Mouse (Mus musculus) G1E (cell line): ENCODE measurements around the gene Ctc1. TPM values are rescaled to one million over a fixed set of nuclear protein-coding genes. Genes with fewer than 3 reads are reported as not detected.

Experiments used
- ATAC-seq: 2 replicates; pipeline ENCODE4 v1.8.0; 2016; ENCODE audit warnings: mild to moderate bottlenecking; ENCODE audit not compliant: insufficient number of reproducible peaks, poor library complexity, low FRiP score, severe bottlenecking; ENCODE audit errors: extremely low read depth
- DNase-seq: peaks from one replicate; pipeline ENCODE4 v3.0.0; 2012; ENCODE audit warnings: low spot score
- H3K27me3 ChIP-seq: 2 replicates; pipeline ENCODE4 v1.6.1; 2012; ENCODE audit warnings: mild to moderate bottlenecking, low read length, inconsistent platforms; ENCODE audit not compliant: insufficient read depth
- H3K36me3 ChIP-seq: replicated peaks from 2 replicates; pipeline ENCODE3; 2012; ENCODE audit warnings: mild to moderate bottlenecking, inconsistent platforms
- H3K4me1 ChIP-seq: 2 replicates; pipeline ENCODE4 v1.6.1; 2012; ENCODE audit warnings: low read depth, low read length, inconsistent platforms, mixed read lengths; ENCODE audit not compliant: insufficient read depth
- H3K4me3 ChIP-seq: 2 replicates; pipeline ENCODE4 v1.5.1; 2012; ENCODE audit warnings: low read depth, mild to moderate bottlenecking, inconsistent platforms, low read length, moderate library complexity, mixed read lengths
- H3K9me3 ChIP-seq: replicated peaks from 2 replicates; pipeline ENCODE4 v1.6.1; 2012; ENCODE audit warnings: inconsistent platforms
- CTCF ChIP-seq: IDR thresholded peaks from 2 replicates; pipeline ENCODE4 v1.5.1; 2012; ENCODE audit warnings: low read depth, low read length, inconsistent platforms, mixed read lengths
- GATA1 ChIP-seq: IDR thresholded peaks from 2 replicates; pipeline ENCODE4 v1.6.1; 2012; ENCODE audit warnings: borderline replicate concordance, low read length, inconsistent platforms, mixed read lengths
- GATA2 ChIP-seq: IDR thresholded peaks from 2 replicates; pipeline ENCODE4 v1.6.1; 2012; ENCODE audit warnings: low read depth, low read length, inconsistent platforms, borderline replicate concordance
- POLR2AphosphoS5 ChIP-seq: IDR thresholded peaks from 2 replicates; pipeline ENCODE4 v1.6.1; 2012; ENCODE audit warnings: low read depth, low read length, inconsistent platforms; ENCODE audit not compliant: insufficient replicate concordance
- TAL1 ChIP-seq: conservative IDR thresholded peaks from 2 replicates; pipeline ENCODE4 v1.6.1; 2012; ENCODE audit warnings: low read depth, low read length, inconsistent platforms, mixed read lengths
- polyA plus RNA-seq: library from polyadenylated mRNA; stranded (reverse); fragments of >175 nt; gene quantifications from 2 replicates; pipeline ENCODE4 v1.2.3, GENCODE M21; 2012
- total RNA-seq, 2 experiments: library from RNA; stranded (forward) in 1 of 2; stranded (reverse) in 1 of 2; fragments of 200-1000 nt in 1 of 2; fragments of >200 nt in 1 of 2; fragmentation: Nextera tagmentation in 1 of 2; gene quantifications; 2 replicates each; pipeline ENCODE4 v1.2.3; 2014 to 2017

Gene Ctc1
- total and polyA plus RNA-seq, 3 experiments: 19.9 to 104 (median 96.5) TPM

DNA sequence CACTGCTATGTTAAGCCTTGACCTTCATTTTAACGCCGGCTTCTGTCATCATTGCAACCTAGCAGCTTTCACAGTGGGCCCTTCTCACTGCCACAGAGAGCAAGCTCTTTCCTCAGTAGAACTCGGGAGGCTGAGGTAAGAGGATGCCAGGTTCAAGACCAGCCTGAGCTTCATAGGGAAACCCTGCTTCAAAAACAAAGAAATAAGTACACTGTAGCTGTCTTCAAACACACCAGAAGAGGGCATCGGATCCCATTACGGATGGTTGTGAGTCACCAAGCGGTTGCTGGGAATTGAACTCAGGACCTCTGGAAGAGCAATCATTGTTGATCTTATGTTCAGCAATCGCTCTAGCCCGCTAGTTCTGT lies 65.1 kb downstream of the Ctc1 start:
- no peaks in the 10 kb centered on the region for H3K9me3 ChIP-seq
- ATAC-seq (no peak), DNase-seq (no peak)
- no peak overlapping the region for H3K4me3 ChIP-seq
- peaks cover 28% of the 10 kb centered on the region for H3K4me1 ChIP-seq
- H3K36me3 ChIP-seq: no peaks in the 10 kb centered on the region
- TF ChIP-seq GATA2: no peak
- no peak for TF ChIP-seq CTCF
- TF ChIP-seq GATA1: no peak
- no peak for TF ChIP-seq POLR2AphosphoS5
- TF ChIP-seq TAL1: no peak
- peaks cover 17% of the 10 kb centered on the region for H3K27me3 ChIP-seq

DNA sequence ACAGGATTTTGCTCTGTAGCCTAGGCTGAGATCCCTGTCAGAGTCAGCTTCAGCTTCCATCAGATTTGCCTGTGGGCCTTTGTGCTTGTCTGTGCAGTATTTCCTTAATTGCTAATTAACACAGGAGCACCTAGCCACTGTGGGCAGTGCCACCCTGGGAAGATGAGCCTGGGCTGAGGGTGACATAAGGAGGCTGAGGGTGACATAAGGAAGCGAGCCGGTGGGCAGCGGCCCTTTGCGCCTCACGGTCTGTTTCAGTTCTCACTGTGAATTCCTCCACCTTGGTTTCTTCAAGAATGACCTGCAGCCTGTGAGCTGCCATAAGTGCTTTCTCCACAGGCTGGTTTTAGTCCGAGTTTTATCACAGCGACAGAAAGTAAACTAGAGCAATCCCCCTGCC lies 65.9 kb downstream of the Ctc1 start:
- no peak for TF ChIP-seq POLR2AphosphoS5
- TF ChIP-seq TAL1: no peak
- no peak for TF ChIP-seq GATA1
- no peak for TF ChIP-seq GATA2
- TF ChIP-seq CTCF: no peak
- peaks cover 28% of the 10 kb centered on the region for H3K4me1 ChIP-seq
- H3K27me3 ChIP-seq: peaks cover 17% of the 10 kb centered on the region
- no peak for ATAC-seq
- H3K4me3 ChIP-seq: no peak overlapping the region
- no peak for DNase-seq
- no peaks in the 10 kb centered on the region for H3K36me3 ChIP-seq
- no peaks in the 10 kb centered on the region for H3K9me3 ChIP-seq

DNA sequence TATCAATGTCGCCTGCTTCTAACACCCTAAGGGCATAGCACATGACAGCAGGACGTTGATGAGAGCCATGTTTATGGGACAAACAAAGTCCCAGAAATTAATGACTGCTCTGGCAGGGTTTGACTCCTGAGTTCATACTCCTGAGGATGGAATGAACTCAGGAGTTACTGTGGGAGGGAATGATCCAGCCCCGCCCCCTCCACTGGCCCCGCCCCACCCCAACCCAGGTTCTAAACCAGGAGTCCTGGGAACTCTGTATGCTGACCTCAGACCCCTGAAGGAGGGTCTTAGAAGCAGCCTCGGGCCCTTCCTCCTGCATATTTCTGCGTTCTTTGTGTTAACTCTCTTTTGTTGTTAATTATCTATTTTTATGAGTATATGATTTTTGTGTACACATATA lies 69.9 kb downstream of the Ctc1 start:
- no peak overlapping the region for H3K4me3 ChIP-seq
- ATAC-seq: no peak
- no peak for TF ChIP-seq CTCF
- no peak for TF ChIP-seq TAL1
- no peak for TF ChIP-seq GATA1
- TF ChIP-seq POLR2AphosphoS5: no peak
- no peak for TF ChIP-seq GATA2
- H3K27me3 ChIP-seq: peaks cover 13% of the 10 kb centered on the region
- H3K9me3 ChIP-seq: no peaks in the 10 kb centered on the region
- H3K4me1 ChIP-seq: peaks cover 41% of the 10 kb centered on the region
- peaks cover 15% of the 10 kb centered on the region for H3K36me3 ChIP-seq
- no peak for DNase-seq

Other genes with a start within 250 kb of the Ctc1 start
- gene Ndel1, start 144.1 kb upstream of the Ctc1 start, total RNA-seq (2014; fragmentation: Nextera tagmentation): 39.4 and 48.7 TPM in 2 replicates
- 52.3 and 64.3 TPM in 2 replicates for gene Ndel1, start 144.1 kb upstream of the Ctc1 start, total RNA-seq (2017)
- 26.2 and 40.3 TPM in 2 replicates for gene Ndel1, start 144.1 kb upstream of the Ctc1 start, polyA plus RNA-seq
- gene Rnf222, start 127.4 kb upstream of the Ctc1 start, total RNA-seq (2014; fragmentation: Nextera tagmentation): not detected in 2 replicates
- gene Rnf222, start 127.4 kb upstream of the Ctc1 start, total RNA-seq (2017): 0.06 and 0.11 TPM in 2 replicates
- not detected in 2 replicates for gene Rnf222, start 127.4 kb upstream of the Ctc1 start, polyA plus RNA-seq
- gene Rpl26, start 114.3 kb upstream of the Ctc1 start, total RNA-seq (2014; fragmentation: Nextera tagmentation): 1,627 and 1,719 TPM in 2 replicates
- gene Rpl26, start 114.3 kb upstream of the Ctc1 start, total RNA-seq (2017): 4,471 and 4,820 TPM in 2 replicates
- 273 and 318 TPM in 2 replicates for gene Rpl26, start 114.3 kb upstream of the Ctc1 start, polyA plus RNA-seq
- gene Odf4, start 88.8 kb upstream of the Ctc1 start, total RNA-seq (2014; fragmentation: Nextera tagmentation): not detected in 2 replicates
- not detected in 2 replicates for gene Odf4, start 88.8 kb upstream of the Ctc1 start, total RNA-seq (2017)
- not detected in 2 replicates for gene Odf4, start 88.8 kb upstream of the Ctc1 start, polyA plus RNA-seq
- not detected in 2 replicates for gene Arhgef15, start 58.4 kb upstream of the Ctc1 start, total RNA-seq (2014; fragmentation: Nextera tagmentation)
- 0.12 and 0.22 TPM in 2 replicates for gene Arhgef15, start 58.4 kb upstream of the Ctc1 start, total RNA-seq (2017)
- gene Arhgef15, start 58.4 kb upstream of the Ctc1 start, polyA plus RNA-seq: not detected in 2 replicates
- gene Slc25a35, start 47.8 kb upstream of the Ctc1 start, total RNA-seq (2014; fragmentation: Nextera tagmentation): 5.2 and 5.8 TPM in 2 replicates
- 0.93 and 1.1 TPM in 2 replicates for gene Slc25a35, start 47.8 kb upstream of the Ctc1 start, total RNA-seq (2017)
- gene Slc25a35, start 47.8 kb upstream of the Ctc1 start, polyA plus RNA-seq: 1.2 and 1.3 TPM in 2 replicates
- 16.1 and 21.8 TPM in 2 replicates for gene Rangrf, start 40.7 kb upstream of the Ctc1 start, total RNA-seq (2014; fragmentation: Nextera tagmentation)
- 16.2 and 18.4 TPM in 2 replicates for gene Rangrf, start 40.7 kb upstream of the Ctc1 start, total RNA-seq (2017)
- 7.8 and 8.1 TPM in 2 replicates for gene Rangrf, start 40.7 kb upstream of the Ctc1 start, polyA plus RNA-seq
- gene Pfas, start 7.5 kb upstream of the Ctc1 start, total RNA-seq (2014; fragmentation: Nextera tagmentation): 83.4 and 107 TPM in 2 replicates
- 34.4 and 36.2 TPM in 2 replicates for gene Pfas, start 7.5 kb upstream of the Ctc1 start, total RNA-seq (2017)
- 41.3 and 62.8 TPM in 2 replicates for gene Pfas, start 7.5 kb upstream of the Ctc1 start, polyA plus RNA-seq
- gene Aurkb, start 29.7 kb downstream of the Ctc1 start, total RNA-seq (2014; fragmentation: Nextera tagmentation): 176 and 241 TPM in 2 replicates
- 117 and 133 TPM in 2 replicates for gene Aurkb, start 29.7 kb downstream of the Ctc1 start, total RNA-seq (2017)
- gene Aurkb, start 29.7 kb downstream of the Ctc1 start, polyA plus RNA-seq: 296 TPM in 2 replicates
- 5.3 and 6.4 TPM in 2 replicates for gene Borcs6, start 43.8 kb downstream of the Ctc1 start, total RNA-seq (2014; fragmentation: Nextera tagmentation)
- 6.1 and 8.2 TPM in 2 replicates for gene Borcs6, start 43.8 kb downstream of the Ctc1 start, total RNA-seq (2017)
- gene Borcs6, start 43.8 kb downstream of the Ctc1 start, polyA plus RNA-seq: 25.9 and 37.4 TPM in 2 replicates
- gene Tmem107, start 54.9 kb downstream of the Ctc1 start, total RNA-seq (2014; fragmentation: Nextera tagmentation): 28.3 and 38.2 TPM in 2 replicates
- 17.2 and 34.2 TPM in 2 replicates for gene Tmem107, start 54.9 kb downstream of the Ctc1 start, total RNA-seq (2017)
- gene Tmem107, start 54.9 kb downstream of the Ctc1 start, polyA plus RNA-seq: 70.8 and 77.9 TPM in 2 replicates
- gene Vamp2, start 72.6 kb downstream of the Ctc1 start, total RNA-seq (2014; fragmentation: Nextera tagmentation): 98.4 and 104 TPM in 2 replicates
- gene Vamp2, start 72.6 kb downstream of the Ctc1 start, total RNA-seq (2017): 4.4 and 5.8 TPM in 2 replicates
- gene Vamp2, start 72.6 kb downstream of the Ctc1 start, polyA plus RNA-seq: 31.8 and 32.8 TPM in 2 replicates
- gene Per1, start 79.3 kb downstream of the Ctc1 start, total RNA-seq (2014; fragmentation: Nextera tagmentation): 55.2 and 55.5 TPM in 2 replicates
- 8.9 TPM in 2 replicates for gene Per1, start 79.3 kb downstream of the Ctc1 start, total RNA-seq (2017)
- gene Per1, start 79.3 kb downstream of the Ctc1 start, polyA plus RNA-seq: 40.6 TPM in 2 replicates
- gene Hes7, start 104.5 kb downstream of the Ctc1 start, total RNA-seq (2014; fragmentation: Nextera tagmentation): 0.53 TPM in 1 of 2 replicates, not detected in the other
- 0.22 TPM in 1 of 2 replicates, not detected in the other for gene Hes7, start 104.5 kb downstream of the Ctc1 start, total RNA-seq (2017)
- gene Hes7, start 104.5 kb downstream of the Ctc1 start, polyA plus RNA-seq: 1.2 and 2.0 TPM in 2 replicates
- 1.4 TPM in 2 replicates for gene 9130213A22Rik, start 106.7 kb downstream of the Ctc1 start, total RNA-seq (2014; fragmentation: Nextera tagmentation)
- gene 9130213A22Rik, start 106.7 kb downstream of the Ctc1 start, total RNA-seq (2017): 0.17 and 0.82 TPM in 2 replicates
- gene 9130213A22Rik, start 106.7 kb downstream of the Ctc1 start, polyA plus RNA-seq: 0.10 and 0.25 TPM in 2 replicates
- gene Aloxe3, start 110.0 kb downstream of the Ctc1 start, total RNA-seq (2014; fragmentation: Nextera tagmentation): 1.3 TPM in 1 of 2 replicates, not detected in the other
- gene Aloxe3, start 110.0 kb downstream of the Ctc1 start, total RNA-seq (2017): 0.16 TPM in 1 of 2 replicates, not detected in the other
- 0.01 TPM in 1 of 2 replicates, not detected in the other for gene Aloxe3, start 110.0 kb downstream of the Ctc1 start, polyA plus RNA-seq
- not detected in 2 replicates for gene Alox12b, start 141.1 kb downstream of the Ctc1 start, total RNA-seq (2014; fragmentation: Nextera tagmentation)
- gene Alox12b, start 141.1 kb downstream of the Ctc1 start, total RNA-seq (2017): not detected in 2 replicates
- gene Alox12b, start 141.1 kb downstream of the Ctc1 start, polyA plus RNA-seq: not detected in 2 replicates
- not detected in 2 replicates for gene Alox8, start 181.9 kb downstream of the Ctc1 start, total RNA-seq (2014; fragmentation: Nextera tagmentation)
- gene Alox8, start 181.9 kb downstream of the Ctc1 start, total RNA-seq (2017): 0.06 and 0.49 TPM in 2 replicates
- not detected in 2 replicates for gene Alox8, start 181.9 kb downstream of the Ctc1 start, polyA plus RNA-seq
- not detected in 2 replicates for gene Gucy2e, start 221.1 kb downstream of the Ctc1 start, total RNA-seq (2014; fragmentation: Nextera tagmentation)
- 0.05 and 0.06 TPM in 2 replicates for gene Gucy2e, start 221.1 kb downstream of the Ctc1 start, total RNA-seq (2017)
- not detected in 2 replicates for gene Gucy2e, start 221.1 kb downstream of the Ctc1 start, polyA plus RNA-seq